Mouse (Mus musculus) frontal cortex, adult 2 months (tissue): Measurements from ENCODE around the gene Ccr9. TPM values are rescaled to one million over a fixed set of nuclear protein-coding genes. Genes with fewer than 3 reads are reported as not detected.

Experiments
- DNase-seq, 2 experiments: peaks; one replicate each; pipeline ENCODE4 v3.0.0; 2022; ENCODE audit warnings: low spot score in 1 of 2; ENCODE audit errors: extremely low spot score in 1 of 2
- polyA plus RNA-seq: library from polyadenylated mRNA; depleted of rRNA; stranded (reverse); fragments of >200 nt; gene quantifications from 2 replicates; pipeline ENCODE4 v1.2.3, GENCODE M21; 2012; rRNA removed

The Ccr9 gene
- polyA plus RNA-seq, 1 experiment, result 0.44 TPM

- DNase-seq, result peak in 1 of 2 experiments; percentile 66
These were observed 117.9 kb downstream of the Ccr9 start for GRCm38 (mm10) chr9:123796174-123796573.

GRCm38 (mm10) chr9:123801527-123801926 is 123.3 kb downstream of the Ccr9 start:
- no peak for DNase-seq

- no peak for DNase-seq
These were observed 124.2 kb downstream of the Ccr9 start for GRCm38 (mm10) chr9:123802421-123802820.

GRCm38 (mm10) chr9:123802896-123803295 is 124.7 kb downstream of the Ccr9 start:
- no peak for DNase-seq

GRCm38 (mm10) chr9:123805241-123805640 is 127.0 kb downstream of the Ccr9 start:
- DNase-seq, result no peak

- no peak for DNase-seq
These were observed 128.0 kb downstream of the Ccr9 start, which contains the start of gene Cxcr6 for GRCm38 (mm10) chr9:123806267-123806666. Gene Cxcr6 (plus strand): TSS chr9:123806475.

- DNase-seq, result no peak
These were observed 130.3 kb downstream of the Ccr9 start for GRCm38 (mm10) chr9:123808583-123808982.

- DNase-seq, result no peak
These were observed 133.6 kb downstream of the Ccr9 start for GRCm38 (mm10) chr9:123811831-123812230.

GRCm38 (mm10) chr9:123814326-123814725 is 136.1 kb downstream of the Ccr9 start:
- DNase-seq, result no peak

GRCm38 (mm10) chr9:123814821-123815220 is 136.6 kb downstream of the Ccr9 start:
- no peak for DNase-seq

- DNase-seq, result no peak
These were observed 137.2 kb downstream of the Ccr9 start for GRCm38 (mm10) chr9:123815444-123815843.

- DNase-seq, result no peak
These were observed 137.8 kb downstream of the Ccr9 start for GRCm38 (mm10) chr9:123815996-123816395.

GRCm38 (mm10) chr9:123818601-123819000 is 140.4 kb downstream of the Ccr9 start:
- DNase-seq, result no peak

GRCm38 (mm10) chr9:123826631-123827030 is 148.4 kb downstream of the Ccr9 start:
- DNase-seq, result no peak

- no peak for DNase-seq
These were observed 150.7 kb downstream of the Ccr9 start for GRCm38 (mm10) chr9:123828916-123829315.

Other genes starting within 250 kb of the Ccr9 start
- gene Limd1, start 199.7 kb upstream of the Ccr9 start, polyA plus RNA-seq, result 7.9 and 8.4 TPM in 2 replicates
- 37.3 and 40.8 TPM in 2 replicates for gene Sacm1l, start 148.7 kb upstream of the Ccr9 start, polyA plus RNA-seq
- gene Slc6a20b, start 45.9 kb upstream of the Ccr9 start, polyA plus RNA-seq, result 0.36 and 0.48 TPM in 2 replicates
- gene Slc6a20a, start 446 bp downstream of the Ccr9 start, polyA plus RNA-seq, result 17.9 and 26.1 TPM in 2 replicates
- 30.1 and 34.0 TPM in 2 replicates for gene Lztfl1, start 39.3 kb downstream of the Ccr9 start, polyA plus RNA-seq
- 0.12 and 0.13 TPM in 2 replicates for gene Cxcr6, start 128.0 kb downstream of the Ccr9 start, polyA plus RNA-seq
- 23.1 and 23.7 TPM in 2 replicates for gene Fyco1, start 173.5 kb downstream of the Ccr9 start, polyA plus RNA-seq
- not detected in 2 replicates for gene Xcr1, start 183.6 kb downstream of the Ccr9 start, polyA plus RNA-seq